Mouse (Mus musculus) induced T-regulatory cell, adult 2 months (primary cell): Measurements from ENCODE around the gene Slc25a40.

ENCODE experiments used
- DNase-seq: peaks from one replicate; pipeline ENCODE4 v3.0.0-alpha.2; 2012; ENCODE audit warnings: low read depth

The Slc25a40 gene

GRCm38 (mm10) chr5:8422157-8422931 is at the start of gene Slc25a40, which contains the start of gene Dbf4:
Gene Slc25a40, plus strand, starts transcription at chr5:8422850.
Gene Dbf4, minus strand, starts transcription at chr5:8422716.
- DNase-seq, result peak; percentile 95

GRCm38 (mm10) chr5:8373415-8373814 is 49.2 kb upstream of the Slc25a40 start:
- peak; percentile 2 for DNase-seq

- peak; percentile 19 for DNase-seq
These were observed 48.2 kb upstream of the Slc25a40 start for GRCm38 (mm10) chr5:8374297-8374906.

DNA sequence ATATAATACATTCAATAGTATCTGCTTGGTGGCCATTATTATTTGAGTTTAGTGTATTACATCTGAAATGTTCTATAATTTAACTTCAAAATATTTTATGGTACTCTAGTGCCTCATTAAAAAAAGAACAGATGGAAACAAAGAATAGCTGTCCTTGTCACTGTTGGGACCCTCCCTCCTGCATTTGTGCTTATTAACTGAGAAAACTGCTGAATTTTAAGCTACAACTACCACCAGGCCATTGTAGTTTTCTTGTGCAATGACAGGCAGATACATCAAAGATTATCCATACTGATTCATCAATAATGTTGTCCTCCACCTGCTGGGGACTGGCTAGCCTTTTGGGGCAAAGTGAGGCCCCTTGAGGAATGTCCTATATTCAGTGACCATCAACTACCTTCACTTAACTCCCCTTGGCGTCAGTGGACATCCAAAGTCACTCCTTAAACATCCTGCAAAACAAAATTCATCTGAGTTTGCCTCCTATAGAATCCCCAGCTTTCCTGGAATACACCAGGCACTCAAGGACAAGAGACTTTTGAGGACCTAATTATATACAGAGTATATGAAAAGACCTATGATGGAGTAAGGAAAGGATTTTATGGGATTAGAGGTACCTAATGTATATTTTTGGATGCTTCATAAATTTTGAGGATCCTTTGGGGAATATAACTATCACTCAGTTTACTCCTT is 28.6 kb upstream of the Slc25a40 start:
- DNase-seq, result no peak

- DNase-seq, result no peak
These were observed 24.9 kb upstream of the Slc25a40 start for GRCm38 (mm10) chr5:8397587-8398249.

DNA sequence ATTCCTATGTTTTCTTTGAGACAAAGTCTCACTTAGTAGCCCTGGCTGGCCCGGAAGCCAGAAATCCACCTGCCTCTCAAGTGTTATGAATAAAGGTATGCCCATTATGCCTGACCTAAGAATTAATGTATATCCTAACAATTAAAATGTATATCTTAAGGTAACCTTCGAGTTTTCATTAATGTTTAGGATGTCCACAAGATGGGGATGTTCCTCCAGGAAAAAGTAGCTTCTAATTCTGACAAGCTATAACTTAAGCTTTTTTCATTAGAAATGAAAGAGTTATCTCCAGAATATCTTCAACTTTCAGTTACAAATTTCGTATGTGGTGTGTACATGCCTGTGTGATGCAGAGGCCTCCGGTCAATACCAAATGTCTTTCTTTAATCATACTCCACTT is 13.9 kb upstream of the Slc25a40 start:
- DNase-seq, result peak; percentile 31

DNA sequence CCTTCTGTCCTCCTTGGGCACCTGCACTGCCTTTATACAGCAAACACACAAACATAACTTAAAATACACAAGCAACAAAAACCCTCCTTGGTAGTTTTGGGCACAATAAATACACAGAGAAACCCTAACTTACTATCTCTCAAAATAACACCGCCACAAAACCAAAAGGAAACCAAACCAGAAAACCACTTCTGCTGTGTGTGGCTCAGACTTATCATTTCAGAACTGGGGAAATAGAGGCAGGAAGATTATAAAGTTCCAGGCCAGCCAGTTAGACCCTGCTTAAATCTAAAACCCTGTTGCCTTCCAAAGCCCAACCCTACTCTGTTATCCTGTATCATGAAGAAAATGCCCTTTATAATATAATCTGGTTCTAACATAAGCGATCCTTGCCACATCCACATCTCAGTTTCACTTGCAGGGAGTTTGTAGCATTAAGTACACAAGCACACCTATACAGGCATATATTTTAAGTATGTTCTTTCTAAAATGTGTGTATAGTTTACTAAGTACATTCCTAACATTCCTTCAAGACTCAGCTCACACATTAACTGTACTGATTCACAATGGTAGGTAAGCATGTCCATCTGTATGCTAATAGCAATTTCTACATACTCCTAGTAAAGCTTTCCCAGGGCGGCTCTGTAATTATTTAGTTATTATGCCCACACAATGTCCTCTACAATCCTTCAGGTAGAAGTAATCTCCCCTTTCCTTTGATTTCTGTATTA is 5.8 kb upstream of the Slc25a40 start:
- DNase-seq, result peak; percentile 34

DNA sequence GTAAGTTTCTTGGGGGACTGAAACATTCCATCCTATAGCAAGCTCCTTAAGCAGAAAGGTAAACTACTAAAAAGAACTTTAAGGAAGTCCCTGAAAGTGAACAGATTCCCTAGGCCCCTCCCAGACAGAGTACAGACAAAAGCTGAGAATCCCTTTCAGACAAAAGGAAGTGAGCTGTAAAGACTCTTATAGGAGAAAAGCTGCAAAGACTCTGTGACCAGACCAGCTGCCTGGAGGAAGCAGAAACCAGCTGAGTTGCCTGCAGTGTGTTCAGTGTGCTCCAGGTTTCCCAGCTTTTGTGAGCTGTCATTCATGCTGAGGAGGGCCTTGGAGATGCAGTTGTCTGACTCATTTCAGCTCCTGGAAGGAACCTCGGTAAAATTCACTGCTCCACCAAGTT is 5.2 kb upstream of the Slc25a40 start:
- DNase-seq, result no peak

- no peak for DNase-seq
These were observed 1.2 kb upstream of the Slc25a40 start for GRCm38 (mm10) chr5:8421424-8421823.

GRCm38 (mm10) chr5:8422932-8423928 is 580 bp downstream of the Slc25a40 start:
- peak; percentile 75 for DNase-seq

DNA sequence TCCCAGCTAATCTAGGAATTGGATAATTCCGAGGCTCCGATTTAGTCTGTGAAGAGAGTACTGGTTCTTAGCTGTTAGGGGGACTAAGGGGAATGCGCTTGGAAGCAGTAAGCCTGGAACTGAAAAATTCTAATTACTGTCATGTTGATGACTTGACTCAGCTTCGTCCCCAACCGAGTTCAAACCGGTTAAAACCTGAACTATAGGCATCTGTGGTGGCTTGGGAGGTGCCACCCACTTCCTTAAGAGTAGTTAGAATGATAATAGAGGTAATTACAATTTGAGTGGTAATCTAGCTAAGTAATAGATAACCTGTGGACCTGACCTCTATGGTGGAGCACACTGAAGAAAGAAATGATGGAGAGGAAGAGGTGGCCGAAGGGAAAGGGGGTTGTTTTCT is 1.5 kb downstream of the Slc25a40 start:
- DNase-seq, result no peak

- peak; percentile 51 for DNase-seq
These were observed 3.2 kb downstream of the Slc25a40 start for GRCm38 (mm10) chr5:8425899-8426298.

- no peak for DNase-seq
These were observed 15.0 kb downstream of the Slc25a40 start for GRCm38 (mm10) chr5:8437481-8438156.

- DNase-seq, result no peak
These were observed 16.4 kb downstream of the Slc25a40 start for GRCm38 (mm10) chr5:8439095-8439494.

DNA sequence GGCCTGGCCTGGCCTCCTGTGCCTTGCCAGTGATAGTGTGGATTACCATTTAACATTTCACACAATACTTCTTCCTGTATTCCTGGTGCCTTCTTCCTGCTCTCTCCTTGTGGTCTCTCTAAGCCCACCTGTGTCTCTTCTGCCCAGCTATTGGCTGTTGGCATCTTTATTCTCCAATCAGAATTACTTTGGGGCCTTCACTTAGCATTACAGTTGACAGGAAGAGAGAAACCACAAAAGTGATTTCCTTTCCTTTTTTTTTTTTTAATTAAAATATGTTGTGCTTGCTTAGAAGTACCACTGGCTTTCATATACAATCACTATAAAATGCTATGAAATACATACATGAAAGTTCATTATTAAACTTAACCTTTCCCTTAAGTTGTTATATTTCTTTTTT is 32.9 kb downstream of the Slc25a40 start:
- DNase-seq, result no peak

DNA sequence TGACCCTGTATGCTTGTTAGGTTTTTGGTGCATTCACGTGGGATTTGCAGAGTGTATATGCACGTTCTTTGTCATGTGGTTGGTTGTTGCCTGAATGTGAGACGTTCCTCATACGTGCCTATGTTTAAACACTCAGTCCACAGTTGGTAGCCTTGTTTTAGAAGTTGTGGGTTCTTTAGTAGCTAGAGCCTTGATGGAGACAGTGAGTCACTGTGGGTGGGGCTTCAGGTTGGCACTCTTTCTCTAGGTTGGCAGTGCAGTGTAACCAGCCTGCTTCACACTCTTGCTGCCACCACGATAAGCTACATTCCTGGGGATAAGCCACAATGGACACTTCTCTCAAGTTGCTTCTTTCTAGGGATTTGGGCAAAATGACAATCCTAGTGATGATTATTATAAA is 33.9 kb downstream of the Slc25a40 start:
- DNase-seq, result peak; percentile 49

GRCm38 (mm10) chr5:8487989-8488700 is 65.5 kb downstream of the Slc25a40 start:
- no peak for DNase-seq

DNA sequence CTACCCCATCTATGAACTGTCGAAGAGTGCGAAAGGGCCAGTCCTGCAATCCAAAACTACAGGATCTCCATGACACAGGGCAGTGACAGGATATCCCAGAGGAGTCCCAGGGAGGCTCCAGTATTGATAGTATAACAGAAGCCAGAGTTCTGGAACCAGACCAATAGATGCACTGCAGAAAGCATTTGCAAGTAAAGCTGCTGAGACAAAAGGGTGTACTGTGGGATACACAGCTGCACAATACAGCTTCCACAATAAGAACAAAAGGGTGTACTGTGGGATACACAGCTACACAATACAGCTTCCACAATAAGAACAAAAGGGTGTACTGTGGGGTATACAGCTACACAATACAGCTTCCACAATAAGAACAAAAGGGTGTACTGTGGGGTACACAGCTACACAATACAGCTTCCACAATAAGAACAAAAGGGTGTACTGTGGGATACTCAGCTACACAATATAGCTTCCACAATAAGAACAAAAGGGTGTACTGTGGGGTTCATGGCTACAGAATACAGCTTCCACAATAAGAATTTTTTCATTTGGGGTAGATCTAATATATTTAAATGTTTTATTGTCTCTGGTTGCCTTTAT is 66.1 kb downstream of the Slc25a40 start:
- DNase-seq, result no peak
